In genomic region chr10:58530896-58531790, GRCm38 (mm10) we compare ENCODE assay signal across 20 mouse cellular contexts. TPM values are rescaled to one million over a fixed set of nuclear protein-coding genes. Genes with fewer than 3 reads are reported as not detected.
DNase-seq lines count a peak whose midpoint lies in the region; TF ChIP-seq lines count a peak whose summit lies in the region.
"Had no signal": no experiment of that assay in that cellular context is flagged by ENCODE, and none has a peak within 500 bp of the region (broad histone marks: within the 10 kb centered on the region; RNA-seq: fewer than 3 reads in every experiment).

No protein-coding gene starts in this region.

- H3K27me3 ChIP-seq in E14TG2a.4 (ENCODE audit: insufficient read depth, low read length) (no peaks in the 10 kb centered on the region), ES-Bruce4 (ENCODE audit: control insufficient read depth, insufficient read depth, low read length, poor library complexity, severe bottlenecking) (no peaks in the 10 kb centered on the region)
- H3K27me3 ChIP-seq in midbrain, embryonic 10.5 days (ENCODE audit: low read depth, poor library complexity, severe bottlenecking) = no peaks in the 10 kb centered on the region
- H3K27me3 ChIP-seq: embryonic facial prominence, embryonic 12.5 days; forebrain, embryonic 13.5 days; forebrain, embryonic 15.5 days had no signal

- DNase-seq in ES-E14 (ENCODE audit: low read depth, low spot score) (no peak), ZHBTc4 (ENCODE audit: low read depth, low spot score) (peak; percentile 69)
- DNase-seq in midbrain, embryonic 10.5 days (ENCODE audit: low spot score) = no peak
- DNase-seq in c-Kit-positive CD71-positive TER-119-positive erythroid progenitor cells, embryonic 14.5 days (ENCODE audit: low spot score) = no peak
- DNase-seq in frontal cortex, postnatal 25 days (ENCODE audit: low spot score in 2 of 2) = no peak
- DNase-seq: adrenal gland, adult 2 months; adrenal gland, postnatal 10 days; adrenal gland, postnatal 25 days; cerebellum, adult 11-12 months; cerebellum, adult 2 months; cerebellum, adult 9-10 months; cerebellum, postnatal 10 days; cerebellum, postnatal 25 days; forebrain, postnatal 0 days had no signal

- TF ChIP-seq POLR2A in ES-Bruce4 (IDR thresholded peaks at IDR 0.05; ENCODE audit: insufficient read depth, low read length) = no peak

- H3K9ac ChIP-seq in ES-Bruce4 (ENCODE audit: low read depth, poor library complexity, severe bottlenecking) (0 out of 2 replicates have a peak overlapping the region, but pooled peaks have one; percentile 14), ES-E14 (ENCODE audit: insufficient read depth, low read depth, low read length, poor library complexity, severe bottlenecking) (peak overlapping the region; percentile 34; the same call in 1 of the 2 replicates)
- H3K9ac ChIP-seq: embryonic facial prominence, embryonic 12.5 days; forebrain, embryonic 13.5 days; forebrain, embryonic 15.5 days; forebrain, postnatal 0 days had no signal

- H3K9me3 ChIP-seq in E14TG2a.4 (ENCODE audit: low read length) (peaks cover 29% of the 10 kb centered on the region), ES-Bruce4 (replicated peaks; ENCODE audit: control insufficient read depth, insufficient read depth, low read length, poor library complexity, severe bottlenecking) (peaks cover 14% of the 10 kb centered on the region), ES-E14 (ENCODE audit: control insufficient read depth, insufficient read depth, low read depth, low read length) (peaks cover 5% of the 10 kb centered on the region)
- H3K9me3 ChIP-seq in midbrain, embryonic 10.5 days (replicated peaks) = peaks cover 14% of the 10 kb centered on the region
- H3K9me3 ChIP-seq: embryonic facial prominence, embryonic 12.5 days had no signal

- in situ Hi-C loops in ES-E14 (cut with MboI; ENCODE audit: low sequenced_read_pairs in 2 of 2, unreplicated experiment in 2 of 2) = no loop called here

- TF ChIP-seq CTCF in E14TG2a.4 (conservative IDR thresholded peaks at IDR 0.05; ENCODE audit: low read length) (no peak), ES-Bruce4 (IDR thresholded peaks at IDR 0.05; ENCODE audit: low read depth, low read length) (no peak)

- H3K4me3 ChIP-seq in E14TG2a.4 (replicated peaks; ENCODE audit: low read length) = peak overlapping the region; percentile 46
- no peak overlapping the region for H3K4me3 ChIP-seq in ES-Bruce4 (ENCODE audit: low read depth, low read length)
- peak overlapping the region in 1 of 2 experiments; percentile 3; a peak in 1 of 4 replicates for H3K4me3 ChIP-seq in ES-E14 (ENCODE audit: insufficient read depth in 1 of 2, low read depth in 1 of 2, low read length in 2 of 2, poor library complexity in 1 of 2, severe bottlenecking in 1 of 2)
- no peak overlapping the region for H3K4me3 ChIP-seq in midbrain, embryonic 10.5 days
- H3K4me3 ChIP-seq: embryonic facial prominence, embryonic 10.5 days; embryonic facial prominence, embryonic 12.5 days; forebrain, embryonic 13.5 days; forebrain, embryonic 15.5 days had no signal

- H3K4me1 ChIP-seq in E14TG2a.4 (replicated peaks; ENCODE audit: low read depth, low read length) (peaks cover 31% of the 10 kb centered on the region), ES-Bruce4 (ENCODE audit: control insufficient read depth, insufficient read depth, low read length) (no peaks in the 10 kb centered on the region), ES-E14 (ENCODE audit: control insufficient read depth in 2 of 2, insufficient read depth in 2 of 2, low read length in 2 of 2, poor library complexity in 1 of 2) (peaks cover 3 to 4% of the 10 kb centered on the region in 2 experiments)
- H3K4me1 ChIP-seq in midbrain, embryonic 10.5 days = no peaks in the 10 kb centered on the region
- H3K4me1 ChIP-seq: embryonic facial prominence, embryonic 10.5 days; embryonic facial prominence, embryonic 12.5 days; forebrain, embryonic 13.5 days; forebrain, embryonic 15.5 days had no signal

- peak; percentile 91 for TF ChIP-seq EP300 in ES-Bruce4 (IDR thresholded peaks at IDR 0.05; ENCODE audit: insufficient read depth, low read depth, low read length)

- H3K36me3 ChIP-seq in E14TG2a.4 (ENCODE audit: insufficient read depth, low read length) (peaks cover 46% of the 10 kb centered on the region), ES-Bruce4 (ENCODE audit: control insufficient read depth, insufficient read depth, low read length, poor library complexity, severe bottlenecking) (peaks cover 11% of the 10 kb centered on the region), ES-E14 (ENCODE audit: control insufficient read depth, insufficient read depth, low read length, poor library complexity, severe bottlenecking) (peaks cover 5% of the 10 kb centered on the region)
- peaks cover 78% of the 10 kb centered on the region for H3K36me3 ChIP-seq in midbrain, embryonic 10.5 days

- 81% methylated on average over 10 of the region's 10 CpGs for WGBS in midbrain, embryonic 10.5 days

- H3K27ac ChIP-seq in ES-Bruce4 (ENCODE audit: insufficient read depth, low read length) (peak overlapping the region; percentile 98), ES-E14 (ENCODE audit: insufficient read depth, low read depth, low read length, poor library complexity, severe bottlenecking) (peak overlapping the region; percentile 98)
- no peak overlapping the region for H3K27ac ChIP-seq in midbrain, embryonic 10.5 days (replicated peaks)
- H3K27ac ChIP-seq: embryonic facial prominence, embryonic 10.5 days; embryonic facial prominence, embryonic 12.5 days; forebrain, embryonic 13.5 days; forebrain, embryonic 15.5 days had no signal

TF ChIP-seq in ES-E14, 5 proteins besides CTCF, POLR2A, EP300 and RAD21:
- TF ChIP-seq MAFK (IDR thresholded peaks at IDR 0.05; ENCODE audit: insufficient read depth, low read depth, low read length) (no peak), CHD2 (IDR thresholded peaks at IDR 0.05; ENCODE audit: low read depth, low read length) (peak; percentile 42; the same call in 1 of the 2 replicates)

RNA-seq across cellular contexts. Expression of gene Ccdc138, which starts 33.4 kb away (rescaled TPM):
- 19.3 TPM in 2 replicates for polyA plus RNA-seq in ES-Bruce4 (2011; ENCODE audit: insufficient read depth, insufficient read length, low read depth, missing spikeins)
- 6.6 and 8.0 TPM in 2 replicates for total RNA-seq in ES-E14 (2012; rRNA removed)
- 16.6 and 18.1 TPM in 2 replicates for polyA plus RNA-seq in midbrain, embryonic 10.5 days (2016; fragmentation: Nextera tagmentation; extraction: Ambion mirVana)
